Mouse (Mus musculus) lung, embryonic 14.5 days (tissue): ENCODE measurements at regions not wholly inside any gene's neighbourhood (a gene's known extent, or its start where the extent isn't known, plus 50 kb on each side); places are given as distances from the start of the nearest gene placed in this dataset.

Source experiments
- ATAC-seq: fragments of 200-750 bp; cut with Nextera tagmentation; 2 replicates; pipeline ENCODE4 v1.8.0; 2017; ENCODE audit warnings: mild to moderate bottlenecking, moderate TSS enrichment, moderate library complexity; ENCODE audit not compliant: insufficient read depth
- DNase-seq: peaks from one replicate; pipeline ENCODE4 v3.0.0-alpha.2; 2015
- H3K27ac ChIP-seq: fragments of 300-500 bp; sonication (generic); 2 replicates; pipeline ENCODE4 v1.5.1; 2014; ENCODE audit warnings: low read depth, mild to moderate bottlenecking, moderate library complexity
- H3K27me3 ChIP-seq: fragments of 300-500 bp; sonication (generic); 2 replicates; pipeline ENCODE4 v1.6.1; 2014; ENCODE audit warnings: low read length, control low read depth; ENCODE audit not compliant: insufficient read depth
- H3K36me3 ChIP-seq: fragments of 300-500 bp; sonication (generic); 2 replicates; pipeline ENCODE4 v1.6.1; 2014; ENCODE audit warnings: control low read depth; ENCODE audit not compliant: insufficient read depth
- H3K4me1 ChIP-seq: fragments of 300-500 bp; sonication (generic); 2 replicates; pipeline ENCODE4 v1.6.1; 2014; ENCODE audit warnings: antibody characterized with exemption, control low read depth; ENCODE audit not compliant: insufficient read depth
- H3K4me2 ChIP-seq: fragments of 300-500 bp; sonication (generic); 2 replicates; pipeline ENCODE4 v1.6.1; 2014; ENCODE audit warnings: mild to moderate bottlenecking
- H3K4me3 ChIP-seq: fragments of 300-500 bp; sonication (generic); 2 replicates; pipeline ENCODE4 v1.5.1; 2014; ENCODE audit warnings: low read depth, low read length
- H3K9ac ChIP-seq: fragments of 300-500 bp; sonication (generic); 2 replicates; pipeline ENCODE4 v1.6.1; 2014
- H3K9me3 ChIP-seq: fragments of 300-500 bp; sonication (generic); 2 replicates; pipeline ENCODE4 v1.6.1; 2016; ENCODE audit warnings: low read depth, low read length, control low read depth
- CTCF ChIP-seq: IDR thresholded peaks from 2 replicates; pipeline ENCODE4 v1.5.1; 2016; ENCODE audit warnings: antibody characterized with exemption, low read depth
- WGBS: fragments of 180-500 bp; shearing (Covaris S2); extraction: QIAGEN DNeasy Blood & Tissue Kit; methylation state at CpG from one replicate; pipeline ENCODE4 v1.1.7; 2014; 5-methylcytosine and 5-hydroxymethylcytosine counted together

GRCm38 (mm10) chr2:122944841-122945240, 179.8 kb downstream of the Sqor start:
- Histone ChIP-seq H3K4me1 (no peaks in the 10 kb centered on the region), H3K9me3 (no peaks in the 10 kb centered on the region), H3K4me2 (no peak overlapping the region), H3K9ac (no peak overlapping the region), H3K27ac (no peak overlapping the region), H3K27me3 (no peaks in the 10 kb centered on the region), H3K36me3 (no peaks in the 10 kb centered on the region), H3K4me3 (no peak overlapping the region)
- ATAC-seq (no peak), DNase-seq (no peak)
- 67% methylated on average over 2 of the region's 2 CpGs for WGBS
- TF ChIP-seq CTCF: no peak

GRCm38 (mm10) chr2:122945891-122946290, 180.9 kb downstream of the Sqor start:
- WGBS: 87% methylated on average over 3 of the region's 3 CpGs
- ATAC-seq (no peak), DNase-seq (no peak)
- Histone ChIP-seq H3K27ac (no peak overlapping the region), H3K4me3 (no peak overlapping the region), H3K27me3 (no peaks in the 10 kb centered on the region), H3K4me2 (no peak overlapping the region), H3K9me3 (no peaks in the 10 kb centered on the region), H3K4me1 (no peaks in the 10 kb centered on the region), H3K9ac (no peak overlapping the region), H3K36me3 (no peaks in the 10 kb centered on the region)
- TF ChIP-seq CTCF: no peak

- H3K4me2 ChIP-seq: no peak overlapping the region
- no peaks in the 10 kb centered on the region for H3K9me3 ChIP-seq
- DNase-seq: no peak
- TF ChIP-seq CTCF: no peak
- H3K9ac ChIP-seq: no peak overlapping the region
- ATAC-seq: no peak
- H3K27ac ChIP-seq: no peak overlapping the region
- 75% methylated on average over 3 of the region's 3 CpGs for WGBS
- H3K27me3 ChIP-seq: no peaks in the 10 kb centered on the region
- H3K36me3 ChIP-seq: no peaks in the 10 kb centered on the region
- H3K4me1 ChIP-seq: no peaks in the 10 kb centered on the region
- no peak overlapping the region for H3K4me3 ChIP-seq
Observed at GRCm38 (mm10) chr2:122949031-122949430, 184.0 kb downstream of the Sqor start.

- no peak overlapping the region for H3K4me2 ChIP-seq
- no peak for TF ChIP-seq CTCF
- no peaks in the 10 kb centered on the region for H3K9me3 ChIP-seq
- DNase-seq: no peak
- H3K36me3 ChIP-seq: no peaks in the 10 kb centered on the region
- H3K4me3 ChIP-seq: no peak overlapping the region
- no peak overlapping the region for H3K9ac ChIP-seq
- no peak for ATAC-seq
- H3K27ac ChIP-seq: no peak overlapping the region
- 87% methylated on average over 4 of the region's 4 CpGs for WGBS
- H3K27me3 ChIP-seq: no peaks in the 10 kb centered on the region
- no peaks in the 10 kb centered on the region for H3K4me1 ChIP-seq
Observed at GRCm38 (mm10) chr2:122961701-122962100, 196.7 kb downstream of the Sqor start.

GRCm38 (mm10) chr2:122968809-122969628, 204.0 kb downstream of the Sqor start:
- WGBS: 60% methylated on average over 10 of the region's 10 CpGs
- H3K9ac ChIP-seq: no peak overlapping the region
- H3K27me3 ChIP-seq: no peaks in the 10 kb centered on the region
- no peak for TF ChIP-seq CTCF
- no peaks in the 10 kb centered on the region for H3K4me1 ChIP-seq
- no peak for DNase-seq
- H3K36me3 ChIP-seq: no peaks in the 10 kb centered on the region
- ATAC-seq: no peak
- H3K27ac ChIP-seq: no peak overlapping the region
- no peaks in the 10 kb centered on the region for H3K9me3 ChIP-seq
- H3K4me3 ChIP-seq: no peak overlapping the region
- H3K4me2 ChIP-seq: no peak overlapping the region
